Mouse (Mus musculus) heart, embryonic 15.5 days (tissue): ENCODE data around the gene Iqsec1. TPM values are rescaled to one million over a fixed set of nuclear protein-coding genes. Genes with fewer than 3 reads are reported as not detected.

Experiments
- ATAC-seq: fragments of 200-750 bp; cut with Nextera tagmentation; replicated peaks from 2 replicates; pipeline ENCODE4 v1.8.0; 2017; ENCODE audit warnings: low read depth, moderate TSS enrichment; ENCODE audit not compliant: insufficient number of reproducible peaks, insufficient read depth, low FRiP score
- H3K27ac ChIP-seq: fragments of 300-500 bp; sonication (generic); 2 replicates; pipeline ENCODE4 v1.5.1; 2015; ENCODE audit warnings: mild to moderate bottlenecking, inconsistent platforms
- H3K27me3 ChIP-seq: fragments of 300-500 bp; sonication (generic); 2 replicates; pipeline ENCODE4 v1.6.1; 2015; ENCODE audit warnings: inconsistent platforms
- H3K36me3 ChIP-seq: fragments of 300-500 bp; sonication (generic); 2 replicates; pipeline ENCODE4 v1.6.1; 2015; ENCODE audit warnings: mild to moderate bottlenecking, inconsistent platforms
- H3K4me1 ChIP-seq: fragments of 300-500 bp; sonication (generic); replicated peaks from 2 replicates; pipeline ENCODE4 v1.6.1; 2015; ENCODE audit warnings: inconsistent platforms
- H3K4me2 ChIP-seq: fragments of 300-500 bp; sonication (generic); 2 replicates; pipeline ENCODE4 v1.6.1; 2015; ENCODE audit warnings: inconsistent platforms, mild to moderate bottlenecking, moderate library complexity
- H3K4me3 ChIP-seq: fragments of 300-500 bp; sonication (generic); 2 replicates; pipeline ENCODE4 v1.5.1; 2015; ENCODE audit warnings: mild to moderate bottlenecking, inconsistent platforms
- H3K9ac ChIP-seq: fragments of 300-500 bp; sonication (generic); 2 replicates; pipeline ENCODE4 v1.6.1; 2015; ENCODE audit warnings: mild to moderate bottlenecking, inconsistent platforms
- H3K9me3 ChIP-seq: fragments of 300-500 bp; sonication (generic); replicated peaks from 2 replicates; pipeline ENCODE4 v1.6.1; 2016; ENCODE audit warnings: inconsistent platforms
- WGBS: fragments of 180-500 bp; shearing (Covaris S2); methylation state at CpG from one replicate; pipeline ENCODE4 v1.1.7; 2015; ENCODE audit warnings: mixed read lengths; 5-methylcytosine and 5-hydroxymethylcytosine counted together
- polyA plus RNA-seq: library from polyadenylated mRNA; unstranded; fragments of >200 nt; fragmentation: Nextera tagmentation; extraction: Ambion mirVana; gene quantifications from 2 replicates; pipeline ENCODE4 v1.2.1, GENCODE M21; 2015

Gene Iqsec1
- polyA plus RNA-seq, 1 experiment from 2014 or later = 12.3 TPM

GRCm38 (mm10) chr6:90720996-90721746 is 267.3 kb downstream of the Iqsec1 start:
- 52% methylated on average over 5 of the region's 5 CpGs for WGBS
- H3K4me2 ChIP-seq = no peak overlapping the region

GRCm38 (mm10) chr6:90720201-90720600 is 268.3 kb downstream of the Iqsec1 start:
- no peaks in the 10 kb centered on the region for H3K36me3 ChIP-seq
- no peaks in the 10 kb centered on the region for H3K9me3 ChIP-seq
- no peak overlapping the region for H3K4me2 ChIP-seq
- 0 out of 2 replicates have a peak overlapping the region, but pooled peaks have one; percentile 1 for H3K27ac ChIP-seq
- H3K4me1 ChIP-seq = peaks cover 50% of the 10 kb centered on the region
- 48% methylated on average over 3 of the region's 3 CpGs for WGBS
- H3K9ac ChIP-seq = no peak overlapping the region
- H3K4me3 ChIP-seq = no peak overlapping the region
- no peak for ATAC-seq
- no peaks in the 10 kb centered on the region for H3K27me3 ChIP-seq

More at GRCm38 (mm10) chr6:90720996-90721746, 267.3 kb downstream of the Iqsec1 start:
- Histone ChIP-seq H3K36me3 (no peaks in the 10 kb centered on the region), H3K4me1 (peaks cover 52% of the 10 kb centered on the region), H3K4me3 (no peak overlapping the region), H3K9ac (no peak overlapping the region), H3K27ac (peak overlapping the region; percentile 3; the same call in 1 of the 2 replicates), H3K27me3 (no peaks in the 10 kb centered on the region), H3K9me3 (no peaks in the 10 kb centered on the region)
- no peak for ATAC-seq

- H3K4me3 ChIP-seq = no peak overlapping the region
- H3K27ac ChIP-seq = no peak overlapping the region
- ATAC-seq = no peak
- no peaks in the 10 kb centered on the region for H3K9me3 ChIP-seq
- H3K4me1 ChIP-seq = peaks cover 56% of the 10 kb centered on the region
- no peaks in the 10 kb centered on the region for H3K27me3 ChIP-seq
- WGBS = 86% methylated on average over 6 of the region's 6 CpGs
- no peak overlapping the region for H3K4me2 ChIP-seq
- H3K9ac ChIP-seq = no peak overlapping the region
- no peaks in the 10 kb centered on the region for H3K36me3 ChIP-seq
Observed at GRCm38 (mm10) chr6:90719402-90719801, 269.1 kb downstream of the Iqsec1 start.

- no peak for ATAC-seq
- no peaks in the 10 kb centered on the region for H3K36me3 ChIP-seq
Observed at GRCm38 (mm10) chr6:90718477-90718876, 270.0 kb downstream of the Iqsec1 start.

GRCm38 (mm10) chr6:90717711-90718110 is 270.8 kb downstream of the Iqsec1 start:
- H3K9ac ChIP-seq = no peak overlapping the region
- H3K4me1 ChIP-seq = peaks cover 70% of the 10 kb centered on the region
- no peaks in the 10 kb centered on the region for H3K36me3 ChIP-seq
- no peak overlapping the region for H3K4me3 ChIP-seq
- H3K27me3 ChIP-seq = no peaks in the 10 kb centered on the region
- 0 out of 2 replicates have a peak overlapping the region, but pooled peaks have one; percentile 17 for H3K4me2 ChIP-seq
- no peaks in the 10 kb centered on the region for H3K9me3 ChIP-seq
- H3K27ac ChIP-seq = peak overlapping the region; percentile 66
- WGBS = 8% methylated on average over 1 of the region's 1 CpGs
- ATAC-seq = no peak

More at GRCm38 (mm10) chr6:90718477-90718876, 270.0 kb downstream of the Iqsec1 start:
- Histone ChIP-seq H3K4me1 (peaks cover 62% of the 10 kb centered on the region), H3K4me2 (no peak overlapping the region), H3K27ac (peak overlapping the region; percentile 66), H3K4me3 (no peak overlapping the region), H3K27me3 (no peaks in the 10 kb centered on the region), H3K9me3 (no peaks in the 10 kb centered on the region), H3K9ac (no peak overlapping the region)
- 59% methylated on average over 3 of the region's 3 CpGs for WGBS

- peak overlapping the region; percentile 82 for H3K4me2 ChIP-seq
- WGBS = 45% methylated on average over 4 of the region's 4 CpGs
- no peaks in the 10 kb centered on the region for H3K36me3 ChIP-seq
- peak overlapping the region; percentile 91 for H3K27ac ChIP-seq
- no peaks in the 10 kb centered on the region for H3K9me3 ChIP-seq
- H3K4me1 ChIP-seq = peaks cover 78% of the 10 kb centered on the region
- no peak overlapping the region for H3K9ac ChIP-seq
- no peak for ATAC-seq
- H3K4me3 ChIP-seq = peak overlapping the region; percentile 81
- no peaks in the 10 kb centered on the region for H3K27me3 ChIP-seq
Observed at GRCm38 (mm10) chr6:90716853-90717252, 271.6 kb downstream of the Iqsec1 start.

- Histone ChIP-seq H3K27me3 (no peaks in the 10 kb centered on the region), H3K4me3 (peak overlapping the region; percentile 81), H3K9ac (peak overlapping the region; percentile 87), H3K36me3 (no peaks in the 10 kb centered on the region), H3K4me2 (peak overlapping the region; percentile 82), H3K9me3 (no peaks in the 10 kb centered on the region), H3K27ac (peak overlapping the region; percentile 91), H3K4me1 (peaks cover 80% of the 10 kb centered on the region)
- peak; percentile 79 for ATAC-seq
- WGBS = under 1% methylated on average over 47 of the region's 49 CpGs
Observed at GRCm38 (mm10) chr6:90716066-90716704, 272.3 kb downstream of the Iqsec1 start.

GRCm38 (mm10) chr6:90715245-90715905 is 273.1 kb downstream of the Iqsec1 start:
- ATAC-seq = no peak
- Histone ChIP-seq H3K9ac (peak overlapping the region; percentile 87), H3K4me2 (peak overlapping the region; percentile 82), H3K36me3 (no peaks in the 10 kb centered on the region), H3K4me1 (peaks cover 81% of the 10 kb centered on the region), H3K9me3 (no peaks in the 10 kb centered on the region), H3K27me3 (no peaks in the 10 kb centered on the region), H3K4me3 (peak overlapping the region; percentile 81), H3K27ac (peak overlapping the region; percentile 91)
- WGBS = 53% methylated on average over 4 of the region's 4 CpGs

- H3K4me1 ChIP-seq = peaks cover 91% of the 10 kb centered on the region
- H3K27me3 ChIP-seq = no peaks in the 10 kb centered on the region
- 71% methylated on average over 3 of the region's 3 CpGs for WGBS
- H3K36me3 ChIP-seq = no peaks in the 10 kb centered on the region
- no peak overlapping the region for H3K9ac ChIP-seq
- ATAC-seq = no peak
- H3K4me2 ChIP-seq = no peak overlapping the region
- no peak overlapping the region for H3K4me3 ChIP-seq
- H3K9me3 ChIP-seq = no peaks in the 10 kb centered on the region
- peak overlapping the region; percentile 54 for H3K27ac ChIP-seq
Observed at GRCm38 (mm10) chr6:90713650-90714049, 274.8 kb downstream of the Iqsec1 start.

- 56% methylated on average over 8 of the region's 8 CpGs for WGBS
- Histone ChIP-seq H3K4me2 (no peak overlapping the region), H3K27me3 (no peaks in the 10 kb centered on the region), H3K4me1 (peaks cover 91% of the 10 kb centered on the region), H3K36me3 (no peaks in the 10 kb centered on the region), H3K9me3 (no peaks in the 10 kb centered on the region), H3K27ac (peak overlapping the region; percentile 54), H3K9ac (no peak overlapping the region), H3K4me3 (no peak overlapping the region)
- no peak for ATAC-seq
Observed at GRCm38 (mm10) chr6:90712486-90713480, 275.7 kb downstream of the Iqsec1 start.
